Mouse (Mus musculus) brain, embryonic 14.5 days (tissue): ENCODE results near the gene Eps8.

Experiments
- CTCF ChIP-seq: fragments of 200-500 bp; IDR thresholded peaks from 2 replicates; pipeline ENCODE4 v1.5.1; 2012; ENCODE audit warnings: inconsistent platforms, mild to moderate bottlenecking, moderate library complexity, borderline replicate concordance; ENCODE audit not compliant: insufficient read depth, insufficient read length; ENCODE audit errors: extremely low read depth
- POLR2A ChIP-seq: fragments of 200-500 bp; IDR thresholded peaks from 2 replicates; pipeline ENCODE4 v1.6.1; 2012; ENCODE audit warnings: mild to moderate bottlenecking, inconsistent platforms, borderline replicate concordance; ENCODE audit not compliant: poor library complexity, insufficient read depth, insufficient read length, severe bottlenecking; ENCODE audit errors: extremely low read depth

GRCm38 (mm10) chr6:137621021-137621420 lies 33.7 kb downstream of the Eps8 start:
- TF ChIP-seq POLR2A (no peak), CTCF (no peak)
